Mouse (Mus musculus) heart, embryonic 12.5 days (tissue): ENCODE results near the gene Polr1d. TPM values are rescaled to one million over a fixed set of nuclear protein-coding genes. Genes with fewer than 3 reads are reported as not detected.

Source experiments
- ATAC-seq: fragments of 200-750 bp; cut with Nextera tagmentation; 2 replicates; pipeline ENCODE4 v1.8.0; 2017; ENCODE audit warnings: moderate TSS enrichment, moderate library complexity; ENCODE audit not compliant: insufficient number of reproducible peaks, low FRiP score
- H3K27ac ChIP-seq: fragments of 300-500 bp; sonication (generic); 2 replicates; pipeline ENCODE4 v1.5.1; 2016; ENCODE audit warnings: mild to moderate bottlenecking, moderate library complexity; ENCODE audit not compliant: poor library complexity, severe bottlenecking
- H3K27me3 ChIP-seq: fragments of 300-500 bp; sonication (generic); replicated peaks from 2 replicates; pipeline ENCODE4 v1.6.1; 2016; ENCODE audit warnings: mild to moderate bottlenecking, moderate library complexity
- H3K36me3 ChIP-seq: fragments of 300-500 bp; sonication (generic); 2 replicates; pipeline ENCODE4 v1.6.1; 2016; ENCODE audit warnings: mild to moderate bottlenecking, moderate library complexity
- H3K4me1 ChIP-seq: fragments of 300-500 bp; sonication (generic); replicated peaks from 2 replicates; pipeline ENCODE4 v1.6.1; 2016; ENCODE audit warnings: mild to moderate bottlenecking
- H3K4me2 ChIP-seq: fragments of 300-500 bp; sonication (generic); 2 replicates; pipeline ENCODE4 v1.6.1; 2016; ENCODE audit warnings: mild to moderate bottlenecking, moderate library complexity
- H3K4me3 ChIP-seq: fragments of 300-500 bp; sonication (generic); 2 replicates; pipeline ENCODE4 v1.5.1; 2016; ENCODE audit warnings: mild to moderate bottlenecking
- H3K9ac ChIP-seq: fragments of 300-500 bp; sonication (generic); 2 replicates; pipeline ENCODE4 v1.6.1; 2016; ENCODE audit warnings: mild to moderate bottlenecking, moderate library complexity
- H3K9me3 ChIP-seq: fragments of 300-500 bp; sonication (generic); replicated peaks from 2 replicates; pipeline ENCODE4 v1.6.1; 2016; ENCODE audit warnings: mild to moderate bottlenecking, moderate library complexity
- WGBS: fragments of 180-500 bp; shearing (Covaris S2); methylation state at CpG from one replicate; pipeline ENCODE4 v1.1.7; 2016; 5-methylcytosine and 5-hydroxymethylcytosine counted together
- polyA plus RNA-seq: library from polyadenylated mRNA; unstranded; fragments of >200 nt; fragmentation: Nextera tagmentation; extraction: Ambion mirVana; gene quantifications from 2 replicates; pipeline ENCODE4 v1.2.1, GENCODE M21; 2016

The Polr1d gene
- polyA plus RNA-seq, 1 experiment from 2014 or later = 94.0 TPM

DNA sequence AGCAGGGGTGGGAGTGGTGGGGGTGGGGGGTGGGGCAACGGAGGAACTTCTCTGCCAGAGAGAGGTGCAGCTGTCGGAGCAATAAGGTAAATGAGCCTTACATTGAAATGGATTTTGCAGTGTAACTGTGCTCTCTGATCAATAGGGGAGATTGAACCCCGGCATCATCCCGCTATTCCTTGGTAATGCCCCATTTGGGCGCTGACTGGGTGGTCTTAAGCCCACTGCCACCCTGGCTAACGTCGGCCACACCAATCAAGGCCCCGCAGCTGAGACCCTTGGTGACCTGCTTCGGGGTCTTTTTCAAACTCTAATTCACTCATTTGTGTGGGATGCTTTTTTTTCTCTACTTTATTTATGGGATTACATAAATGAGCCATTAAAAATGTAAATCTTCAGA lies 47.9 kb downstream of the Polr1d start:
- no peak for ATAC-seq
- Histone ChIP-seq H3K4me3 (no peak overlapping the region), H3K9ac (no peak overlapping the region), H3K36me3 (no peaks in the 10 kb centered on the region), H3K4me1 (no peaks in the 10 kb centered on the region), H3K27me3 (no peaks in the 10 kb centered on the region), H3K9me3 (peaks cover 7% of the 10 kb centered on the region), H3K27ac (no peak overlapping the region), H3K4me2 (no peak overlapping the region)
- 73% methylated on average over 9 of the region's 9 CpGs for WGBS

GRCm38 (mm10) chr5:147125542-147126185 lies 48.8 kb downstream of the Polr1d start:
- Histone ChIP-seq H3K36me3 (no peaks in the 10 kb centered on the region), H3K9ac (no peak overlapping the region), H3K27ac (no peak overlapping the region), H3K4me3 (no peak overlapping the region), H3K4me1 (no peaks in the 10 kb centered on the region), H3K9me3 (peaks cover 7% of the 10 kb centered on the region), H3K4me2 (no peak overlapping the region), H3K27me3 (no peaks in the 10 kb centered on the region)
- ATAC-seq = no peak
- 79% methylated on average over 13 of the region's 13 CpGs for WGBS

- H3K27me3 ChIP-seq = no peaks in the 10 kb centered on the region
- 77% methylated on average over 4 of the region's 4 CpGs for WGBS
- H3K4me3 ChIP-seq = no peak overlapping the region
- no peak overlapping the region for H3K4me2 ChIP-seq
- H3K9me3 ChIP-seq = 0 out of 2 replicates have a peak, but pooled peaks cover 4% of the 10 kb centered on the region
- H3K36me3 ChIP-seq = no peaks in the 10 kb centered on the region
- H3K9ac ChIP-seq = no peak overlapping the region
- ATAC-seq = no peak
- H3K27ac ChIP-seq = no peak overlapping the region
- no peaks in the 10 kb centered on the region for H3K4me1 ChIP-seq
These were observed 51.0 kb downstream of the Polr1d start for GRCm38 (mm10) chr5:147127860-147128259.

DNA sequence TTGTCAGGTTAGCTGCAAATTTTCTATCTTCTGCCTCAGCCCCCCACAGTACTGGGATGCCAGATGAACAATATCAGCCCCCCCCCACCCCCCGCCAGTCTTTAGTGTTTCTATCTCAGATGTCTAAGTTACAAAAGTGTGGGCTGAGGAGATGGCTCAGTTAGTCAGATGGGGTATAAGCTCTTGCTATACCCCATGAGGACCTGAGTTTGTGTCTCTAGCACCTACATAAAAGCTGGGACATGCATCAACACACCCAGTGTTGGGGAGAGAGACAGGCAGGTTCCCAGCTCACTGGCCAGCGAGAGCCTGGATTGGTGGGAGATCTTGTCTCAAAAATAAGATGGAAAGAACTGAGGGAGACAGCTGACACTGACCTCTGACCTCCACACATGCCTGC lies 52.6 kb downstream of the Polr1d start:
- no peak overlapping the region for H3K9ac ChIP-seq
- no peaks in the 10 kb centered on the region; the same call in 1 of the 2 replicates for H3K4me1 ChIP-seq
- peaks cover 2% of the 10 kb centered on the region; the same call in 1 of the 2 replicates for H3K27me3 ChIP-seq

GRCm38 (mm10) chr5:147131912-147132311 lies 55.1 kb downstream of the Polr1d start:
- Histone ChIP-seq H3K9ac (no peak overlapping the region), H3K4me3 (no peak overlapping the region), H3K36me3 (no peaks in the 10 kb centered on the region), H3K9me3 (0 out of 2 replicates have a peak, but pooled peaks cover under 1% of the 10 kb centered on the region), H3K4me1 (no peaks in the 10 kb centered on the region; the same call in 1 of the 2 replicates), H3K27me3 (peaks cover 4% of the 10 kb centered on the region; the same call in 1 of the 2 replicates), H3K27ac (no peak overlapping the region), H3K4me2 (no peak overlapping the region)
- WGBS = 79% methylated on average over 4 of the region's 4 CpGs
- no peak for ATAC-seq

More for the DNA sequence above, 52.6 kb downstream of the Polr1d start:
- H3K36me3 ChIP-seq = no peaks in the 10 kb centered on the region
- H3K4me2 ChIP-seq = no peak overlapping the region
- no peak for ATAC-seq
- H3K4me3 ChIP-seq = no peak overlapping the region
- WGBS = 77% methylated on average over 2 of the region's 2 CpGs
- 0 out of 2 replicates have a peak, but pooled peaks cover 4% of the 10 kb centered on the region for H3K9me3 ChIP-seq
- no peak overlapping the region for H3K27ac ChIP-seq

GRCm38 (mm10) chr5:147133662-147134061 lies 56.8 kb downstream of the Polr1d start:
- Histone ChIP-seq H3K4me1 (no peaks in the 10 kb centered on the region; the same call in 1 of the 2 replicates), H3K4me2 (peak overlapping the region; percentile 64), H3K27ac (no peak overlapping the region), H3K27me3 (peaks cover 4% of the 10 kb centered on the region; the same call in 1 of the 2 replicates), H3K9ac (no peak overlapping the region), H3K9me3 (no peaks in the 10 kb centered on the region), H3K4me3 (peak overlapping the region; percentile 33), H3K36me3 (no peaks in the 10 kb centered on the region)
- 21% methylated on average over 17 of the region's 17 CpGs for WGBS
- no peak for ATAC-seq

DNA sequence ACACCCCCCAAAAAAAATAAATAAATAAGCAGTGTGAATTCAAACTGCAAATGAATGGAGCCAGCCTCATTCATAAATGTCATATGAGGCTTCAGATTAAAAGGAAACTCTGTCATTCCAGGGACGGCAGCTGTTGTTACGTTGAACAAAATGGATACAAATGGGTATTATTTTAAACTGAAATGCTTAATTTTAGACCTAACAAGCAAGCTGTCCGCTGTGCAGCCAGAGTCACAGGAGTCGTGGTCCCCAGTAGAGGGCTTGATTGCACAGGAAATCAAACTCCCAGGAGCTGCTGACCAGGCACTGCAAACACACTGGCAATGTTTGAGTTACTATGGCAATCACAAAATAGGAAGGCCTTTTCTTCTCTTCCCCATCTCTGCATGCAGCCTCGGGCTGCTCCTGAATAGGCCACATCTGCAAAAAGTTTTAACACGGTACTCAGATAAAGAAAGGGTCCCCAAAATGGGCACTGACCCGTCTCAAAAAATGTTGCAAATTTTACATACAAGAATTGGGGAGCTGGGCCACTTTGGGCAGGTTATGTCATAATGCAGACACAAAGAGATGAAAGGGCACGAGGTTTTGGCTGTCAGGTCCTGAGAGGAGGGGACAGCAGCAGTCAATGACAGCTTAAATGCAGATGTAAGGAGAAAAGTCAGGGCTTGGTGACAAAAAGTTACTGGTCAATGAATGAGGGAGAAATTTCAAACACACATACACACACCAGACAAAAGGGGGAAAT lies 57.7 kb downstream of the Polr1d start:
- Histone ChIP-seq H3K4me3 (no peak overlapping the region), H3K9ac (no peak overlapping the region), H3K9me3 (no peaks in the 10 kb centered on the region), H3K4me1 (no peaks in the 10 kb centered on the region; the same call in 1 of the 2 replicates), H3K36me3 (no peaks in the 10 kb centered on the region), H3K27ac (no peak overlapping the region), H3K4me2 (no peak overlapping the region), H3K27me3 (peaks cover 4% of the 10 kb centered on the region; the same call in 1 of the 2 replicates)
- no peak for ATAC-seq
- WGBS = 47% methylated on average over 8 of the region's 8 CpGs

DNA sequence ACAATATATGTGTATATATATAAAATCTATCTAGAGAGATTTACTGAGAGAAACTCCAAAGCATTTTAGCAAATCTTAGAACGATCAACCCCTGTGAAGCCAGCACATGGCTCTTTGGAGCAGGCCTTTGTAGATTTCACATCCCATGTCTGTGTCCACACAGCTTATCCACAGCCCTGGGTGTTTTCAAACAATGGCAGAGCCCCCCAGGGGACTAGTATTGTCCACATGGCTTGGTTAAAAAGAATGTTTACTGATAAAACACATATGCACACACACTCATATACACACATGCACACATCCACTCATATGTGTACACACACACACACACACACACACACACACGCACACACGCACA lies 58.2 kb downstream of the Polr1d start:
- no peaks in the 10 kb centered on the region for H3K36me3 ChIP-seq
- no peaks in the 10 kb centered on the region; the same call in 1 of the 2 replicates for H3K4me1 ChIP-seq
- no peak overlapping the region for H3K4me3 ChIP-seq
- H3K9me3 ChIP-seq = no peaks in the 10 kb centered on the region
- peaks cover 4% of the 10 kb centered on the region; the same call in 1 of the 2 replicates for H3K27me3 ChIP-seq
- no peak overlapping the region for H3K27ac ChIP-seq
- ATAC-seq = no peak
- no peak overlapping the region for H3K9ac ChIP-seq
- H3K4me2 ChIP-seq = no peak overlapping the region
- 90% methylated on average over 3 of the region's 3 CpGs for WGBS

DNA sequence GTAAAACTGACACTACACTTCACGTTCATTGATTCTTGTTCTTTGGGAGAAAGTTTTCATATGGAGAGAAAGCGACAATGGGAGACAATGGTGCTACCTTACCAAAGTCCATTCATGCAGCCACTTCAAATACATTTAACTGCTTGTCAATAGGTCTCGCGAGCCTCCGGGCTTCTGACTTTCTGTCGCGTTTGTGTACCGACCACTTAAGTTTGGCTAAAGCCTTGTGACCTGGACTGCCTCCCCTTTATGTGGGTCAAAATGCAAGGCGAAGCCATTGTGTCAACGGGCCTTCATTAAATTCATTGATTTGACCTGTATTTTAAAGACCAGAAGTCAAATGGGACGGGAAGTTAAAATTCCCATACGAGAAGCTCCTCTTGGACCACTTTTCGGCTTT lies 59.1 kb downstream of the Polr1d start:
- no peak for ATAC-seq
- H3K4me3 ChIP-seq = no peak overlapping the region
- no peaks in the 10 kb centered on the region; the same call in 1 of the 2 replicates for H3K4me1 ChIP-seq
- peaks cover 4% of the 10 kb centered on the region; the same call in 1 of the 2 replicates for H3K27me3 ChIP-seq
- no peaks in the 10 kb centered on the region for H3K9me3 ChIP-seq
- H3K4me2 ChIP-seq = no peak overlapping the region
- no peaks in the 10 kb centered on the region for H3K36me3 ChIP-seq
- no peak overlapping the region for H3K27ac ChIP-seq
- no peak overlapping the region for H3K9ac ChIP-seq
- WGBS = 76% methylated on average over 13 of the region's 13 CpGs

- 0 out of 2 replicates have a peak, but pooled peaks cover 2% of the 10 kb centered on the region for H3K27me3 ChIP-seq
- no peak for ATAC-seq
- H3K9ac ChIP-seq = no peak overlapping the region
- H3K9me3 ChIP-seq = peaks cover 3% of the 10 kb centered on the region; the same call in 1 of the 2 replicates
- H3K4me3 ChIP-seq = no peak overlapping the region
- no peak overlapping the region for H3K27ac ChIP-seq
- no peaks in the 10 kb centered on the region for H3K4me1 ChIP-seq
- no peaks in the 10 kb centered on the region for H3K36me3 ChIP-seq
- H3K4me2 ChIP-seq = no peak overlapping the region
These were observed 70.5 kb downstream of the Polr1d start for GRCm38 (mm10) chr5:147147340-147147739.

DNA sequence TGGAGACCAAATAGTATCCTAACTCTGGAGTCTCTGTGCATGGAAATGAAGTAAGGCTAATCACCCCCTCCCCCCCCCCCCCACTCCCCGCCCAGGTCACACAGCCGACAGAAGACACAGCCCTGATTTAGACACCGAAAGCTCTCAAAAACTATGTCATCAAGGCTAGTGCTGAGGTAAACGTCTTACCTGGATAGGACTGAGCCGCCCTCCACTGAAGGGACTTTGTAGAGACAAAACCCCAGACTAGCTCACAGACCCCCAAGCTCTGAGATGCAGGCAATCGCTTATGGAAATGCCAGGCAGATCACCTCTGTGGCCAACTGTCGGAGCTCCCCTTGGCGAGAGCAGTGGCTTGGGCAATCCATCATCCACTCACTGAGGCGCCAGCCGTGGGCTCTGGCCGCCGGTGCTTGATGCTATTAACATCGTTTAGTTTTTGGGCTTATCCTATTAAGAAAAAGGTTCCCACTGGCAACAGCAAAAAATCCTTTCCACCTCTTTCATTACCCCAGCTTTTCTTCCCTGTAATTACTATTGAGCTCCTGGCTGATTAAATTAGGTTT lies 78.0 kb downstream of the Polr1d start:
- no peak overlapping the region for H3K4me3 ChIP-seq
- H3K4me1 ChIP-seq = no peaks in the 10 kb centered on the region
- no peaks in the 10 kb centered on the region for H3K9me3 ChIP-seq
- H3K4me2 ChIP-seq = no peak overlapping the region
- no peak overlapping the region for H3K9ac ChIP-seq
- peaks cover 38% of the 10 kb centered on the region for H3K27me3 ChIP-seq
- WGBS = 14% methylated on average over 13 of the region's 13 CpGs
- no peak for ATAC-seq
- no peak overlapping the region for H3K27ac ChIP-seq
- H3K36me3 ChIP-seq = no peaks in the 10 kb centered on the region
